Mouse (Mus musculus) stomach, postnatal 0 days (tissue): ENCODE data around the gene Sdr42e1. TPM values are rescaled to one million over a fixed set of nuclear protein-coding genes. Genes with fewer than 3 reads are reported as not detected.

Experiments
- ATAC-seq: fragments of 200-750 bp; cut with Nextera tagmentation; 2 replicates; pipeline ENCODE4 v1.8.0; 2017; ENCODE audit not compliant: low FRiP score, low TSS enrichment
- DNase-seq: peaks from one replicate; pipeline ENCODE4 v3.0.0-alpha.2; 2016; ENCODE audit warnings: low spot score
- H3K27ac ChIP-seq: fragments of 300-500 bp; sonication (generic); replicated peaks from 2 replicates; pipeline ENCODE4 v1.5.1; 2014; ENCODE audit warnings: mild to moderate bottlenecking, control low read depth
- H3K27me3 ChIP-seq: fragments of 300-500 bp; sonication (generic); 2 replicates; pipeline ENCODE4 v1.6.1; 2014; ENCODE audit warnings: low read length; ENCODE audit not compliant: control insufficient read depth, insufficient read depth
- H3K36me3 ChIP-seq: fragments of 300-500 bp; sonication (generic); 2 replicates; pipeline ENCODE4 v1.6.1; 2014; ENCODE audit warnings: low read length, mixed read lengths; ENCODE audit not compliant: control insufficient read depth, insufficient read depth
- H3K4me1 ChIP-seq: fragments of 300-500 bp; sonication (generic); replicated peaks from 2 replicates; pipeline ENCODE4 v1.6.1; 2014; ENCODE audit warnings: antibody characterized with exemption; ENCODE audit not compliant: control insufficient read depth, insufficient read depth
- H3K4me2 ChIP-seq: fragments of 300-500 bp; sonication (generic); replicated peaks from 2 replicates; pipeline ENCODE4 v1.6.1; 2014; ENCODE audit warnings: low read depth, mild to moderate bottlenecking, control low read depth, moderate library complexity
- H3K4me3 ChIP-seq: fragments of 300-500 bp; sonication (generic); 2 replicates; pipeline ENCODE4 v1.5.1; 2014; ENCODE audit warnings: low read depth, low read length, control low read depth
- H3K9ac ChIP-seq: fragments of 300-500 bp; sonication (generic); 2 replicates; pipeline ENCODE4 v1.6.1; 2014; ENCODE audit warnings: mild to moderate bottlenecking, low read length, control low read depth, mixed read lengths
- H3K9me3 ChIP-seq: fragments of 300-500 bp; sonication (generic); 2 replicates; pipeline ENCODE4 v1.6.1; 2016; ENCODE audit warnings: low read length; ENCODE audit not compliant: control insufficient read depth
- CTCF ChIP-seq: IDR thresholded peaks from 2 replicates; pipeline ENCODE4 v1.5.1; 2016; ENCODE audit warnings: antibody characterized with exemption, low read depth, mild to moderate bottlenecking, moderate library complexity
- EP300 ChIP-seq: optimal IDR thresholded peaks from 2 replicates; pipeline ENCODE3; 2016; ENCODE audit warnings: antibody characterized with exemption
- WGBS: fragments of 180-500 bp; shearing (Covaris S2); extraction: QIAGEN DNeasy Blood & Tissue Kit; methylation state at CpG from one replicate; pipeline ENCODE4 v1.1.7; 2014; 5-methylcytosine and 5-hydroxymethylcytosine counted together
- polyA plus RNA-seq: library from polyadenylated mRNA; unstranded; fragments of >200 nt; fragmentation: Nextera tagmentation; extraction: Ambion mirVana; gene quantifications from 2 replicates; pipeline ENCODE4 v1.2.1, GENCODE M21; 2015

The Sdr42e1 gene
- polyA plus RNA-seq, 1 experiment from 2014 or later, result 24.2 TPM

- Histone ChIP-seq H3K27ac (no peak overlapping the region), H3K9me3 (no peaks in the 10 kb centered on the region), H3K36me3 (no peaks in the 10 kb centered on the region), H3K9ac (no peak overlapping the region), H3K4me2 (no peak overlapping the region), H3K4me3 (no peak overlapping the region), H3K27me3 (no peaks in the 10 kb centered on the region), H3K4me1 (no peaks in the 10 kb centered on the region)
- no peak for DNase-seq
- 68% methylated on average over 3 of the region's 3 CpGs for WGBS
- TF ChIP-seq EP300 (no peak), CTCF (peak; percentile 47)
- ATAC-seq, result no peak
Measured at GRCm38 (mm10) chr8:117637462-117637861, 36.0 kb downstream of the Sdr42e1 start.

DNA sequence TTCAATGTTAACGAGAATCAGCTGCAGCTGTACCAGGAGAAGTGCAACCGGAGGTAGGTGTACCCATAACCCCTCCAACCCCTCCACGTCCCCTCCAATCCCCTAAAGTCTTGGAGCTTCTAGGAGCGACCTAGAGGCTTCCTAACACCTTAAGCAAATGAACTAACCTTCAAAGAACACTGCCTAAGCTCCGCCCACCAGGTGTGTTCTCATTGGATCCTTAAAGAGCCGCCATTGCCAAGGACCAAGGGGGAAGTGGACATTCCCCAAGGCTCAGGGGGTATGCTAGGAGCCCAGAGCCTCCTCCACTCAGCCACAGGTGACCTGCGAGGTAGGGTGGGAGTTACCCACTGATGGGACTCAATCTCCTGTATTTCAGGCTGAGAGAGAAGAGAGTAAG is 39.1 kb downstream of the Sdr42e1 start:
- no peak overlapping the region for H3K4me2 ChIP-seq
- no peaks in the 10 kb centered on the region for H3K36me3 ChIP-seq
- no peaks in the 10 kb centered on the region for H3K9me3 ChIP-seq
- H3K4me3 ChIP-seq, result no peak overlapping the region
- H3K4me1 ChIP-seq, result no peaks in the 10 kb centered on the region
- no peaks in the 10 kb centered on the region for H3K27me3 ChIP-seq
- WGBS, result 88% methylated on average over 7 of the region's 7 CpGs
- H3K9ac ChIP-seq, result no peak overlapping the region
- no peak overlapping the region for H3K27ac ChIP-seq
- TF ChIP-seq CTCF, result no peak
- no peak for TF ChIP-seq EP300
- ATAC-seq, result no peak
- DNase-seq, result no peak

GRCm38 (mm10) chr8:117632532-117632931 is 41.0 kb downstream of the Sdr42e1 start:
- no peak overlapping the region for H3K27ac ChIP-seq
- no peaks in the 10 kb centered on the region for H3K36me3 ChIP-seq
- DNase-seq (no peak), ATAC-seq (no peak)
- H3K4me1 ChIP-seq, result no peaks in the 10 kb centered on the region
- TF ChIP-seq EP300, result no peak
- TF ChIP-seq CTCF, result no peak
- H3K27me3 ChIP-seq, result no peaks in the 10 kb centered on the region
- H3K4me2 ChIP-seq, result no peak overlapping the region
- no peak overlapping the region for H3K4me3 ChIP-seq
- no peaks in the 10 kb centered on the region for H3K9me3 ChIP-seq
- H3K9ac ChIP-seq, result no peak overlapping the region
- WGBS, result 61% methylated on average over 5 of the region's 5 CpGs

- Histone ChIP-seq H3K27me3 (no peaks in the 10 kb centered on the region), H3K9ac (no peak overlapping the region), H3K36me3 (no peaks in the 10 kb centered on the region), H3K4me3 (no peak overlapping the region), H3K4me1 (no peaks in the 10 kb centered on the region), H3K27ac (no peak overlapping the region), H3K4me2 (no peak overlapping the region), H3K9me3 (no peaks in the 10 kb centered on the region)
- 55% methylated on average over 9 of the region's 9 CpGs for WGBS
- no peak for TF ChIP-seq EP300
- ATAC-seq (no peak), DNase-seq (no peak)
Measured at GRCm38 (mm10) chr8:117627096-117627495, 46.4 kb downstream of the Sdr42e1 start.

- Histone ChIP-seq H3K4me2 (no peak overlapping the region), H3K9ac (no peak overlapping the region), H3K27me3 (no peaks in the 10 kb centered on the region), H3K4me1 (no peaks in the 10 kb centered on the region), H3K27ac (no peak overlapping the region), H3K9me3 (no peaks in the 10 kb centered on the region), H3K36me3 (no peaks in the 10 kb centered on the region), H3K4me3 (no peak overlapping the region)
- WGBS, result 67% methylated on average over 14 of the region's 14 CpGs
- peak; percentile 61; the same call in 1 of the 2 replicates for ATAC-seq
- TF ChIP-seq EP300 (no peak), CTCF (peak; percentile 90)
- peak; percentile 69 for DNase-seq
Measured at GRCm38 (mm10) chr8:117626040-117626838, 47.2 kb downstream of the Sdr42e1 start.

- ATAC-seq, result no peak
- Histone ChIP-seq H3K36me3 (no peaks in the 10 kb centered on the region), H3K9ac (no peak overlapping the region), H3K27ac (no peak overlapping the region), H3K4me1 (no peaks in the 10 kb centered on the region), H3K4me2 (no peak overlapping the region), H3K9me3 (no peaks in the 10 kb centered on the region), H3K4me3 (no peak overlapping the region), H3K27me3 (no peaks in the 10 kb centered on the region)
- DNase-seq, result no peak
- TF ChIP-seq EP300 (no peak), CTCF (no peak)
- 82% methylated on average over 12 of the region's 12 CpGs for WGBS
Measured at GRCm38 (mm10) chr8:117612861-117613260, 60.6 kb downstream of the Sdr42e1 start.

Other genes with a start within 250 kb of the Sdr42e1 start
- 2.3 and 2.4 TPM in 2 replicates for gene Plcg2, start 175.4 kb downstream of the Sdr42e1 start, polyA plus RNA-seq
- gene Hsd17b2, start 28.2 kb upstream of the Sdr42e1 start, polyA plus RNA-seq, result 113 and 124 TPM in 2 replicates
- 34.6 and 35.0 TPM in 2 replicates for gene Mphosph6, start 128.3 kb upstream of the Sdr42e1 start, polyA plus RNA-seq